Mouse (Mus musculus): ENCODE results near the gene Cep83. TPM values are rescaled to one million over a fixed set of nuclear protein-coding genes. Genes with fewer than 3 reads are reported as not detected.

Cep83 gene
- polyA plus RNA-seq, 1 experiment from 2014 or later, result 19.1 TPM

GRCm38 (mm10) chr10:94794666-94795244, 106.3 kb downstream of the Cep83 start:
- WGBS, result 86% methylated on average over 5 of the region's 5 CpGs
- H3K36me3 ChIP-seq (ENCODE audit: control insufficient read depth, insufficient read depth, low read length), result peaks cover 8% of the 10 kb centered on the region; the same call in 1 of the 2 replicates
- ATAC-seq (replicated peaks; ENCODE audit: low FRiP score), result no peak
- H3K4me1 ChIP-seq (replicated peaks; ENCODE audit: control insufficient read depth, insufficient read depth, low read length), result peaks cover 2% of the 10 kb centered on the region; the same call in 1 of the 2 replicates
- H3K27me3 ChIP-seq (replicated peaks; ENCODE audit: control insufficient read depth, insufficient read depth, low read length), result no peaks in the 10 kb centered on the region
- no peak overlapping the region for H3K9ac ChIP-seq (ENCODE audit: low read depth, low read length)
- H3K9me3 ChIP-seq (ENCODE audit: control insufficient read depth, low read length), result no peaks in the 10 kb centered on the region
- DNase-seq (ENCODE audit: low spot score), result no peak
- no peak overlapping the region for H3K4me2 ChIP-seq
- H3K27ac ChIP-seq (ENCODE audit: low read depth, low read length), result no peak overlapping the region
- no peak overlapping the region for H3K4me3 ChIP-seq (ENCODE audit: low read depth, low read length)

- H3K36me3 ChIP-seq (ENCODE audit: control insufficient read depth, insufficient read depth, low read length), result peaks cover 6% of the 10 kb centered on the region; the same call in 1 of the 2 replicates
- no peaks in the 10 kb centered on the region for H3K9me3 ChIP-seq (ENCODE audit: control insufficient read depth, low read length)
- H3K27ac ChIP-seq (ENCODE audit: low read depth, low read length), result no peak overlapping the region
- ATAC-seq (replicated peaks; ENCODE audit: low FRiP score), result no peak
- peaks cover 13% of the 10 kb centered on the region for H3K4me1 ChIP-seq (replicated peaks; ENCODE audit: control insufficient read depth, insufficient read depth, low read length)
- H3K4me2 ChIP-seq, result no peak overlapping the region
- H3K9ac ChIP-seq (ENCODE audit: low read depth, low read length), result no peak overlapping the region
- no peak overlapping the region for H3K4me3 ChIP-seq (ENCODE audit: low read depth, low read length)
- 67% methylated on average over 5 of the region's 5 CpGs for WGBS
- no peaks in the 10 kb centered on the region for H3K27me3 ChIP-seq (replicated peaks; ENCODE audit: control insufficient read depth, insufficient read depth, low read length)
- DNase-seq (ENCODE audit: low spot score), result no peak
These were observed 109.7 kb downstream of the Cep83 start for GRCm38 (mm10) chr10:94798128-94798527.

GRCm38 (mm10) chr10:94799485-94800239, 111.2 kb downstream of the Cep83 start:
- ATAC-seq (replicated peaks; ENCODE audit: low FRiP score) (no peak), DNase-seq (ENCODE audit: low spot score) (no peak)
- Histone ChIP-seq H3K4me3 (ENCODE audit: low read depth, low read length) (no peak overlapping the region), H3K27me3 (replicated peaks; ENCODE audit: control insufficient read depth, insufficient read depth, low read length) (no peaks in the 10 kb centered on the region), H3K9ac (ENCODE audit: low read depth, low read length) (no peak overlapping the region), H3K27ac (ENCODE audit: low read depth, low read length) (no peak overlapping the region), H3K4me1 (replicated peaks; ENCODE audit: control insufficient read depth, insufficient read depth, low read length) (peaks cover 13% of the 10 kb centered on the region), H3K9me3 (ENCODE audit: control insufficient read depth, low read length) (no peaks in the 10 kb centered on the region), H3K36me3 (ENCODE audit: control insufficient read depth, insufficient read depth, low read length) (peaks cover 2% of the 10 kb centered on the region; the same call in 1 of the 2 replicates), H3K4me2 (no peak overlapping the region)
- 62% methylated on average over 2 of the region's 2 CpGs for WGBS

GRCm38 (mm10) chr10:94800677-94801354, 112.4 kb downstream of the Cep83 start:
- no peak overlapping the region for H3K4me2 ChIP-seq
- 41% methylated on average over 7 of the region's 7 CpGs for WGBS
- H3K4me3 ChIP-seq (ENCODE audit: low read depth, low read length), result no peak overlapping the region
- ATAC-seq (replicated peaks; ENCODE audit: low FRiP score), result peak; percentile 47
- no peak for DNase-seq (ENCODE audit: low spot score)
- peaks cover 2% of the 10 kb centered on the region; the same call in 1 of the 2 replicates for H3K36me3 ChIP-seq (ENCODE audit: control insufficient read depth, insufficient read depth, low read length)
- peaks cover 13% of the 10 kb centered on the region for H3K4me1 ChIP-seq (replicated peaks; ENCODE audit: control insufficient read depth, insufficient read depth, low read length)
- H3K9me3 ChIP-seq (ENCODE audit: control insufficient read depth, low read length), result no peaks in the 10 kb centered on the region
- no peaks in the 10 kb centered on the region for H3K27me3 ChIP-seq (replicated peaks; ENCODE audit: control insufficient read depth, insufficient read depth, low read length)
- H3K9ac ChIP-seq (ENCODE audit: low read depth, low read length), result no peak overlapping the region
- peak overlapping the region; percentile 54 for H3K27ac ChIP-seq (ENCODE audit: low read depth, low read length)

- Histone ChIP-seq H3K4me3 (ENCODE audit: low read depth, low read length) (no peak overlapping the region), H3K4me2 (no peak overlapping the region), H3K36me3 (ENCODE audit: control insufficient read depth, insufficient read depth, low read length) (no peaks in the 10 kb centered on the region), H3K9ac (ENCODE audit: low read depth, low read length) (no peak overlapping the region), H3K27ac (ENCODE audit: low read depth, low read length) (no peak overlapping the region), H3K27me3 (replicated peaks; ENCODE audit: control insufficient read depth, insufficient read depth, low read length) (no peaks in the 10 kb centered on the region), H3K9me3 (ENCODE audit: control insufficient read depth, low read length) (no peaks in the 10 kb centered on the region), H3K4me1 (replicated peaks; ENCODE audit: control insufficient read depth, insufficient read depth, low read length) (peaks cover 21% of the 10 kb centered on the region)
- DNase-seq (ENCODE audit: low spot score), result no peak
- ATAC-seq (replicated peaks; ENCODE audit: low FRiP score), result no peak
- WGBS, result 77% methylated on average over 10 of the region's 10 CpGs
These were observed 115.8 kb downstream of the Cep83 start for GRCm38 (mm10) chr10:94804029-94804908.

- Histone ChIP-seq H3K27me3 (replicated peaks; ENCODE audit: control insufficient read depth, insufficient read depth, low read length) (no peaks in the 10 kb centered on the region), H3K4me3 (ENCODE audit: low read depth, low read length) (no peak overlapping the region), H3K36me3 (ENCODE audit: control insufficient read depth, insufficient read depth, low read length) (no peaks in the 10 kb centered on the region), H3K9ac (ENCODE audit: low read depth, low read length) (no peak overlapping the region), H3K27ac (ENCODE audit: low read depth, low read length) (no peak overlapping the region), H3K4me1 (replicated peaks; ENCODE audit: control insufficient read depth, insufficient read depth, low read length) (peaks cover 22% of the 10 kb centered on the region), H3K4me2 (no peak overlapping the region), H3K9me3 (ENCODE audit: control insufficient read depth, low read length) (no peaks in the 10 kb centered on the region)
- ATAC-seq (replicated peaks; ENCODE audit: low FRiP score) (no peak), DNase-seq (ENCODE audit: low spot score) (no peak)
- WGBS, result 92% methylated on average over 1 of the region's 1 CpGs
These were observed 116.4 kb downstream of the Cep83 start for GRCm38 (mm10) chr10:94804909-94805220.

- no peaks in the 10 kb centered on the region for H3K27me3 ChIP-seq (replicated peaks; ENCODE audit: control insufficient read depth, insufficient read depth, low read length)
- H3K4me1 ChIP-seq (replicated peaks; ENCODE audit: control insufficient read depth, insufficient read depth, low read length), result peaks cover 11% of the 10 kb centered on the region; the same call in 1 of the 2 replicates
- H3K4me2 ChIP-seq, result no peak overlapping the region
- H3K9me3 ChIP-seq (ENCODE audit: control insufficient read depth, low read length), result no peaks in the 10 kb centered on the region
- ATAC-seq (replicated peaks; ENCODE audit: low FRiP score), result no peak
- H3K9ac ChIP-seq (ENCODE audit: low read depth, low read length), result no peak overlapping the region
- H3K4me3 ChIP-seq (ENCODE audit: low read depth, low read length), result no peak overlapping the region
- no peak overlapping the region for H3K27ac ChIP-seq (ENCODE audit: low read depth, low read length)
- DNase-seq (ENCODE audit: low spot score), result no peak
- WGBS, result 75% methylated on average over 7 of the region's 7 CpGs
- no peaks in the 10 kb centered on the region for H3K36me3 ChIP-seq (ENCODE audit: control insufficient read depth, insufficient read depth, low read length)
These were observed 118.9 kb downstream of the Cep83 start for GRCm38 (mm10) chr10:94807323-94807722.

GRCm38 (mm10) chr10:94808275-94808674, 119.8 kb downstream of the Cep83 start:
- H3K9ac ChIP-seq (ENCODE audit: low read depth, low read length), result no peak overlapping the region
- peaks cover 11% of the 10 kb centered on the region; the same call in 1 of the 2 replicates for H3K4me1 ChIP-seq (replicated peaks; ENCODE audit: control insufficient read depth, insufficient read depth, low read length)
- 45% methylated on average over 6 of the region's 6 CpGs for WGBS
- H3K36me3 ChIP-seq (ENCODE audit: control insufficient read depth, insufficient read depth, low read length), result no peaks in the 10 kb centered on the region
- H3K27me3 ChIP-seq (replicated peaks; ENCODE audit: control insufficient read depth, insufficient read depth, low read length), result no peaks in the 10 kb centered on the region
- H3K4me3 ChIP-seq (ENCODE audit: low read depth, low read length), result no peak overlapping the region
- DNase-seq (ENCODE audit: low spot score), result no peak
- no peak; the same call in 1 of the 2 replicates for ATAC-seq (replicated peaks; ENCODE audit: low FRiP score)
- H3K9me3 ChIP-seq (ENCODE audit: control insufficient read depth, low read length), result no peaks in the 10 kb centered on the region
- no peak overlapping the region for H3K27ac ChIP-seq (ENCODE audit: low read depth, low read length)
- H3K4me2 ChIP-seq, result no peak overlapping the region

All from liver, embryonic 11.5 days (tissue).